Mouse (Mus musculus): Measurements from ENCODE around the gene Phxr2.

The Phxr2 gene

DNA sequence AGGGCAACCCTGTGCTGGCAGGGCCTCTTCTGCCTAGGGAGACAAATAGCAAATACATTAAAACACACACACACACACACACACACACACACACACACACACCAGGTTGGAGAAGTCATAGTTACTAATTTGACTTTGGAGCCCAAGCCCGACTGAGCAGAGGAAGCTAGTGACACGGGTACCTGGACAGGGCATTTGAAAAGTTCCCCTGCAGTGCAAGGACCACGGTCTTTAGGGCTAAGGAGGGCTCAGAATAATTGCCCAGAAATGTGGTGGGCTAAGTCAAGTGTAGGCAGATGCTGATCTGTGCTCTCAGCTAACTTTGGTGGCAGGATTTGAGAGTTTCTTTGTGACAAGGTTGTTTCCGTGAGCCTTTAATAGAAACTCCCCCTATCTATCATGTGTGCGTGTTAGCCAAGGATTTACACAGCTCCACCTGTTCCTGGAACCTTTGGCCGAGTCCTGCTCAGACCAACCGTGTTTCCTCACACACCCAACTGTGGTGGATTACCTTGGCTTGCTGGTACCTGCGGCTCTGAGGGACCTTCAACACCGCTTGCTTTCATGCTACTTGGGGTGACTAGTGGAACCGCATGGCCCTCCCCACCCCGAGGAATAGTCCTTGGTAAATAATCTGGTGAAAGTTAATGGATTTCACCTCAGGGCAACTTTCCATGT, 6.6 kb upstream of the Phxr2 start:
- DNase-seq (ENCODE audit: low read depth, low spot score), result no peak

DNA sequence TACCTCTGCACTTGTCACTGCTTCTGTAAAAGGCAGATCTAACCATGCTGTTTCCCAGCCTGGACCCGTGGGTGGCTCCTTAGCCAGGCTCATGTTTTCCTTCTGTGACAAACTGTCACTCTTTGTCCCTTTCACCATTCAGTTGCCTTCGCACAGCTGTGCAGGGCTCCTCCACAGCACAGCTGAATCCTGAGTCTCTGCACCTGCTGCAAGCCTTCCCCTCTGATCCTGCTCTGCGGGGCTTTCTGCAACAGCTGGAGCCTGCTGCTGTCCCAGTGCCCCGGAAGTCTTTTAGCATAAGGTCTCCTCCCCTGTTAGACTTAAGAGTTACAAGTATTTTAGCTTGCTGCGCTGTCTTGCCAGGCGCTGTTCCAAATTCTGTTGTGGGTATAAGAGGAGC, 6.1 kb upstream of the Phxr2 start:
- DNase-seq (ENCODE audit: low read depth, low spot score), result peak; percentile 45

DNA sequence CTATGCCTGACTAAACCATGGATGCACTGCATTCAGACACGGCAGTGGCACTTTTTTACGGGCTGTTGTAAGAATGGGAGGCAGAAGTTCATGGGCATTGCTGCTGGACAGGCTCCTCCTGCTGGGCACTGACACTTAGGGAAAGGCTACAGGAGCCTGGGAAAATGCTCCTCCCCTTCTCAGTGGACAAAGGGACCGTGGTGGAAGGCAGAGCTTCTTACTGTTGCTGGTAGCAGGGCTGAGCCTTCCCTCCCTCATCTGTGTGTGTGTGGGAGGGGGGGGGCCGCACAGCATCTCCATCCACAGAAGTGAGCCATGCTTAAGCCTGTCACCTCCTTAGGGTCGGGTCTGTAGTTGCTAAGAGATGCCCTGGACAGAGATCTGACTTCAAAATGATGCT, 5.2 kb upstream of the Phxr2 start:
- no peak for DNase-seq (ENCODE audit: low read depth, low spot score)

DNA sequence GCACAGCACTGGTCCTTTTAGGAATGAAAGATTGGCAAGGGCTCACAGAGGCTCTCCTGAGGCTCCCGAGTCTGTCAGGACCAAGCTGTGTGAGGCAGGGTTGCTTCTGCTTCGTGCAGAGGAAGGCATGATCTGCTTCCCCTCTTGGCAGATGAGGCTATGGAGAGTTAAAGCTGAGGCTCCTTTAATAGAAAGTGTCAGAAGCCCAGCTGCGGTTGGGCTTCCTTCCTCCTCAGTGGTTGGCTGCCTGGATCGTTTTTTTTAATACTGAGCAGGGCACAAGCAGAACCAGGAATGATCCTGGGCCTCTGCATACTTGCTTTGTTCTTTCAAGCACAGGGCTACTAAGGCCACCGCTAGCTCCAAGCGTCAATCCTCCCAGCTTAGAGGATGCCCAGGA, 4.5 kb upstream of the Phxr2 start:
- no peak for DNase-seq (ENCODE audit: low read depth, low spot score)

DNA sequence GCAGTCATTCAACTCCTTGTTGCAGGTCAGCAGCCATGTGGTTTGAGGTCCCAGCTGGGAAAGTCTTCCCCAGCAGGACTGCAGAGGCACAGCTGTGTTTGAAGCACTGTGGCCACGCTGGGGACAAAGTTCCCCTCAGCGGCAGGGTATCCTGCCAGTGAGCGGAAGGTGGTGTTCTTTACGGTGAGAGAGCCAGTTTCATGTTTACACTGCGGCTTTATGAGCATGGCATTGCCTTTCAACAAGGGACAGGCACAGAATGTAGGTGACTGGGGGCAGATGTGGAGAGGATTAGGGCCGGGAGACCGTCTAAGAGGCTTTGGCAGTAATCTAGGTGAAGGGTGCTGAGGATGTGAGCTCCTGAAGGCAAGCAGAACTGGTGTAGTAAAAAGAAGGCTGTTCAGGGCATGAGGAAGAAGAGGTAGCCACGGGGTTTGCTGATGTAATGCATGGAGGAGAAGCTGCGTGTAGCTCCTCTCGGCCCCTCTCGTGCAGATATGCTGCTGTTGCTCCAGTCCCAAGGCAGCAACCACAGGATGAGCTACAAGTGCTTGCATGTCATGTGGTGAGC, 1.7 kb upstream of the Phxr2 start:
- peak; percentile 61 for DNase-seq (ENCODE audit: low read depth, low spot score)

DNA sequence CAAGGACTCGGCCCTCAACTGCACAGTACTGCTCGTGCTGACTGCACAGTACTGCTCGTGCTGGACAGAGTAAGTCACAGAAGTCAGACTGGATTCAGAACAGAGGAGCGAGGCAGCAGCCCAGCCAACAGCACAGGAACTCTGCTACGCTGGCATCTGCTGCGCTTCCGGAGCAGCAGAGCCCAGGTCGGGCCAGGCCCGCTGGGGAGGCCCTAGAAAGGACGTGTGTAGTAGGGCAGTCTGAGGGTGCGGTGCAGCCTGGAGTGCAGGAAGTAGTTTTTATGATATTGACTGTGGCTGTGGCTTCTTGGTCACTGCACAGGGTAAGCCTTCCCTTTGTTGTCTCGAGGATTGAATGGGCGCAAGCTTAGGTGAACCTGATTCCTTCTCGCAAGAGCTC, 829 bp upstream of the Phxr2 start:
- peak; percentile 74 for DNase-seq (ENCODE audit: low read depth, low spot score)

DNA sequence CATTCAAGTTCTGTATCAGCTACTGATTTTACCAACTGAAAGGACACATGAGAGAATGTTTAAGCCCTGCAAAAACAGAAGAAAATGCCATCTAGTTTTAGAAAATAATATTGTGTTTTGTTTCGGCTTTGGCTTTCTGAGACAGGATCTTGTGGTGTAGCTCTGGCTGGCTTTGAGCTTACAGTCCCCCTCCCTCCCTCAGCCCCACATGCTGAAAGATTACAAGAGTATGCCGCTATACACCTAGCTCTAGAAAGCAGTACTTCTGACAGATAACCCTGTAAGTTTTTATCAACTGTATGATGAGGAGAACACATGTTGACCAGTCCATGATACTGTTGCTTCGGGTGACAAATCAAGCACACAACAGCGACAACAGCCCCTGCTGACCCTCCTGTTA, 6.7 kb downstream of the Phxr2 start:
- peak; percentile 57 for DNase-seq (ENCODE audit: low read depth, low spot score)

DNA sequence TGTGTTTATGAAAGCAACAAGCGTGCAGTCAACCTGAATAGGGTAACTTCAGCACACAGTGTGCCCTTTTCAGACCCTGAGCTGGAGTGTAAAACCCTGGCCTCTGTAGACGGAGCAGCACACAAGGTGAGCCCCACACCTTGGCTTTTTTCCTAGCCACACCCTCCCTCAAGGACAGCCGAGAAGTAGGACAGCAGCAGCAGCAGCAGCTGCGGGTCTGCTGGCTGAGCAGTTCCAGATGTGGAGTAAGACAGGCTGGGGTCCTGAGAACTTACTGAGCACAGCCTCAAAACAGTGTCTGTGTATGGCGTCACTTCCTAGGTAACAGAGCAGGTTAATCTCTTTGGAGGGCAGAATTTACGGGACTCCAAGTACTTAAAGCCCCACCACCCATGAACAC, 7.4 kb downstream of the Phxr2 start:
- DNase-seq (ENCODE audit: low read depth, low spot score), result no peak

DNA sequence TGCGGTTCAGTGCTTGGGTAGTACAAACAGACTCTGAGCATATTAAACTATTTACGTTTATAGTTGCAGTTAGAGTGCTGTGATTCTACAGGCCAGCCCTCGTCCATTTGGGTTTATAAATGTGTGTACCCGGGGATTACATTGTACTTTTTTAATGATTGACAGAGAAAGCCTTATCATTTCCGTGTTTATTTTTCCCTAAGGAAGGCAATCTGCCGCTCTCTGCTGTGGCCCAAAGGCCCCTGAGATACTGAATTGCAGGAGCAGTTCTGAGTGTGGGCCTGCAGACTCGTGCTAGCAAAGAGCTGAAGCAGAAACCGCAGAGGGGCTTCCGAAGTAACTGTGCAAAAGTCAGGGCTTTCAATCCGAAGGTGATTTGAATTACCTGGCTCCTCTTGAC, 8.2 kb downstream of the Phxr2 start:
- no peak for DNase-seq (ENCODE audit: low read depth, low spot score)

DNA sequence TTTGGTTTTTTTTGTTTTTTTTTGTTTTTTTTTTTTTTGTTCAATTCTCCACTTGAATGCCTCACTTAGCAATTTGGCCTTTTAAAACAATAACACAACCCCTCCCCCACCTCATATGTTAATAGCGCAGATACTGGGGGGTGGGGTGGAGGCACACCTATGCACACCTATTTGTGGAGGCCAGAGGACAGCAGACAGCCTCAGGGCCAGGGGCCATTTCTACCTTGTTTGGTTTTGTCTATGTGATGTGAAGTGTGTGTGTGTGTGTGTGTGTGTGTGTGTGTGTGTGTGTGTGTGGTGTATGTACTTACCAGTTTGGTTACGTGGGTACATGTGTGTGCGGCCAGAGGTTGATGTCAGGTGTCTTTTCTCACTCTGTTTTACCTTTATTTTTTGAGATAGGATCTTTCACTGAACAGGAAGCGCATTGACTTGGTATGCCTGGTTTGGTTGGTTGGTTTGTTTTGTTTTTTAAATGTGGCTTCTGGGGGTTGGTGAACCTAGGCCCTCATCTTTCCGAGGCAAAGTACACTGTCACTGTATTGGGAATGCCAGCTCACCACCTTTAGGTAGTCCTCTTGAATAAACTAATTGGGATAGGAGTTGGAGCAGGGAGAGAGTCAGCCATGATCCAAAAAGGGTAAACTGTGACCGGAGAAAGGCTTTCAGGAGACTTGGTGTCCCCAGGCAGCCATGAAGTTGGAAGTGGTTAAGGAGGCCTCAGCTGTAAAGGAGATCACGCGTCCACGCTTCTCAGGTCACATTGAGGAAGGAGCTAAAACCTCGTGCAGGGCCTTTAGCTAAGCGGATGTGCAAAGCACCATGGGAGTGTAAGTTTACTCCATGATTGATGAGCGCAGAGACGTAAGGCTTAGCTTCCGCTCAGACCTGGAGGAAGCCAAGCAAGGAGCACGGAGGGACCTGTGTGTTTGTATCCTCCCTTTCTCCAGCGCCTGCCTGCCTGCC, 9.2 kb downstream of the Phxr2 start:
- DNase-seq (ENCODE audit: low read depth, low spot score), result peak; percentile 69

DNA sequence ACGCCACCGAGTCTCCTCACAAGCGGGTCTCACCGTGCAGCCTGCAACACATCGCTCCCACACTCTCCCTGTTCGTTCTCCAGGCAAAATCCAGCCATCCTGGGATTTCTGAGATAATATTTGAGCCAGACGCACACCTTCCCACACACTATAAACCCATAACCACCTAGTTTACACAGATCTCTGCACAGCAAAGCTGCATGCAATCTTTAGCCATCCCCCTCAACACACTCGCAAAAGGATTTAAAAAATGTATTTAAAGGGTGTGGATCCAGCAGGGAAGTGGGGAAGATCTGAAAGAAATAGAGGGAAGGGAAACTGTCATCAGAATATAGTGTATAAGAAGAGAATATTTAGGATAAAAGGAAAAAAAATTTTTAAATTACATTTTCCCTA, 9.9 kb downstream of the Phxr2 start:
- DNase-seq (ENCODE audit: low read depth, low spot score), result no peak

DNA sequence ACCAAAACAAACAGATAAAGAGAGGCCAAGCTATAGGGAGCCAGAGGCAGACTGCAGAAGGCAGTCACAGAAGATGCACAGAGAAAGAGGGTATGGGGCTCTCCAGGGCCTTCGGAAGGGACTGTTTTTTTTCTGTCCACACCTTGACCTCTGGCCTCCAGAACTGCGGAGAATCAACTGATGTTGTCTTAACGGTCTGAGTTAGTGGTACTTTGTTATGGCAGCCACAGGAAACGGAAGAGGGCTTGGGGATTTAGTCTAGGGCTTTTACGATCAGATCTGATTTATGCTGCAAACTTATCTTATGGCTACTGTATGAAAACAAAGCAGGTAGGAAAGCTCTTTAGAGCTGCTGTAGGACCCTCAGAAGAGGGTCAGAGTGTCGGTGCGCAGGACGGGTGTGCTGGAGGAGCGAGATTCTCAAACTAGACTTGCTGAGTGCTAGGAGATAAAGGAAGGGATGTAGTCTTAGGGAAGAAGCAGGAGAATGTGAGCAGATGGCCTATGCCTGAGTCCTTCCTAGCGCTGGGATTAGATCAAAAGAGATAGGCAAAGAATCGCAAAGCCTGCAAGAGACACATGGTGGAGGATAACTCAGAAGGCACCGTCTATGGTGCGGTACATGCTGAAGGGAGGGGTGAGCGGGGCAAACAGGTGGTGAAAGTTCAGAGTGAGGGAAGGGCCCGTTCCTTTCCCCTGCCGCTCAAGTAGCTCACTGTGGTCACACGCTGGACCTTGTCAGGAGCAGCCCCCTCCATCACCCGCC, 10.5 kb downstream of the Phxr2 start:
- no peak for DNase-seq (ENCODE audit: low read depth, low spot score)

DNA sequence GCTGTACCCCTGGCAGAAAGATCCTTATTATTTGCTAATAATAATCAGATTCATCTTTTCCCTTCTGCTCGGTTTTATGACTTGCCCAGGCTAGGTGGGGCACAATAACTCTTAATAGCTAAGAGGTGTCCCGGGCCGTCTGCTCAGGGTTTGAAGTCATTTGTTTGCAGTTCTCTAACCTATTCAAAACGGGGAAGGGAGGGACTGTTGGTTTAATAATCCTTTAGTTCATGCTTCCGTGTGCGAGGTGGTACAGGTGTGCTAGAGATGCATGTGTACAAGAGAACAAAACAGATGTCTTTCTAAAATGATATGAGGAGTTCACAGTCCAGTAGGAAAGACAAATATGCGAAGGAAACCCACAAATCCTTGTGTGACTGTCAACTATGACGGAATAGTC, 11.8 kb downstream of the Phxr2 start:
- no peak for DNase-seq (ENCODE audit: low read depth, low spot score)

DNA sequence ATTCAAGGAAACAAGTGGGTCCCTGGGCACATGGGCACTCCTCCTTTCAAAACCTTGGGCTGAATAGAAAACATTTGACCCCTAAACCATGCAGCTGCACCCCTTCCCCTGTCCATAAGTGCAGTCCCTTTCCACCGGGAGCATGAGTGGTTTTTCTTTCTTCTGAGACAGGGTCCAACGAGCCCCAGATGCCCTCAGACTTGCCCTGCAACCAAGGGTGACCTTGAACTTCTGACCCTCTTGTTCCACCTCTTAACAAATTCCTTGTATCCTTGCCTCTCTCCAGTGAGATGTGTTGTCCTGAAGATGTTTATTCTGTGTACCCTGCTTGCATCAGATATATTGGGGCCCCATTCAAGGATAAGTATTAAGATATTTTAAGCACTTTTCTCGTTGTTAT, 12.6 kb downstream of the Phxr2 start:
- no peak for DNase-seq (ENCODE audit: low read depth, low spot score)

DNA sequence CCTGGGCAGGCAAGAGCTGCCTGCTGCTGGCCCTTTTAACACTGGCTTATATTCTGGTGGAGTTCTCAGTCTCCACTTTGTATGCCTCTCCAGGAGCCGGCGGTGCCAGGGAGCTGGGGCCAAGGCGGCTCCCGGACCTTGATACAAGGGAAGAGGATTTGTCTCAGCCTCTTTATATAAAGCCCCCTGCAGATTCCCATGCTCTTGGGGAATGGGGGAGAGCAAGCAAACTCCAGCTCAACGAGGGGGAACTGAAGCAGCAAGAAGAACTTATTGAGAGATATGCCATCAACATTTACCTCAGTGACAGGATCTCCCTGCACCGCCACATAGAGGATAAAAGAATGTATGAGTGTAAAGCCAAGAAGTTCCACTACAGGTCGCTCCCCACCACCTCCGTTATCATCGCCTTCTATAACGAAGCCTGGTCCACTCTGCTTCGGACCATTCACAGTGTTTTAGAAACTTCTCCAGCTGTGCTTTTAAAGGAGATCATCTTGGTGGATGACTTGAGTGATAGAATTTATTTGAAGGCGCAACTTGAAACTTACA, 17.6 kb downstream of the Phxr2 start:
- DNase-seq (ENCODE audit: low read depth, low spot score), result peak; percentile 35

DNA sequence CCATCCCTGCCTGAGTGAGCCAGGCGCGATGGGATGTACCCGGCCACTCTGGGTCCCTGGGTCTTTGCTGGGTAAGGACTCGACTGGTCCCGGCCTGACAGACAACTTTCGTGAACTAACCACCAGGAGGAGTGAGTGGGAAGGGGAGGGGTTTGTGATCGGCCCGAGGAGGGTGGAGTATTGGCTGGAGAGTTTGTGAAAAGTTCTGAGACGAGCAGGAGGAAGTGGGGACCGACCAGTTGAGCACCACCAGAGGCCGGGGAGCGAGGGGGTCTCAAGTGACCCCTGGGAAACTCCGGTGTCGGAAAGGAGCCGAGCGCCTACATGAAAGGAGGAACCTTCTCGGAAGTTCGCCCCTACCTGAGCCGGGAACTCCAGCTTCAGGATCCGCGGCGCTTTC, 18.2 kb downstream of the Phxr2 start, which contains the start of gene Galnt4:
Gene Galnt4, plus strand, starts transcription at position 196 of the 400 bp plus-strand sequence.
- DNase-seq (ENCODE audit: low read depth, low spot score), result peak; percentile 88

DNA sequence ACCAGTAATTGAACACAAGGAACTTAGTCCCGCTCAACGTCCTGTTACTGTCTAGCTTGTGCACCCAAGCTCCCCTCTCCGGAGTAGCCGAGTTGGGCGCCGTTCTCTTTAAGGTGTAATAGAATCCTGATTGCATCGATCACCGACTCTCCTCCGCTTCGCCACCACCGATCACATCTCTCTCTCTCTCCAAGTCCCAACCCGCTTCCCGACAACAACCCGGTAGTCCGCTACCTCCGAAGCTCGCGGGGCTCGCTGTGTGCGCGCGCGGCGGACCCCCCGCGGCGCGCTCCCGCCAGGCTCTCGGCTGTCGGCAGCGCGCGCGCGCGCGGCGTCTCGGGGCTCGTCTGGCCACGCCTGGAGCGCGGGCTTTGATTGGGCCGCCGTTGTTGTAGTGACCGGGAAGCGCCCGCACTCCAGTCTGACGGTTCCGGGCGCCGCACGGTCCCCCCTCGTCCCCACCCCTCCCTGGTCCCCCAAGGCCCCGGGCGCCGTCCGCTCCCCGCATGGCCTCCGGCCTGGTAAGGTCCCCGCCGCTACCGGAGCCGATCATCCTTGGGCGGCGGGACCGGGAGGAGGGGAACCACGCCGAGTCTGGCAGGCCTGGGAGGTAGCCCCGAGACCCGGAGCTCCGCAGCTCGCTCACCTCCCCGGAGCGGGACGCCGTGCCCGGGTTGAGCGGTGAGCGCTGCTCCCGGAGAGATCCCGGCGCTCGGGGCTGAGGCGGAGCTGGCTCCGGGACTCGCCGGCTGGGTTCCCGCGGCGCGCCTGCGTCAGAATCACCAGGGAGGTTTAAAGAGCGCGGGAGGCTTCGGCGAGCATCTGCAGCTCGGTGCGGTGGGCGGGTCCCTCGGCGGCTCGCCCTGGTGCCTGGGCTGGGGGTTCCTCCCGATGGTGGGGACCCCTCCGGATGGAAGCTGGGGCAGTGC, 19.2 kb downstream of the Phxr2 start, which contains the start of gene Poc1b:
Gene Poc1b, plus strand, starts transcription at position 334 of the 929 bp plus-strand sequence.
- peak; percentile 85 for DNase-seq (ENCODE audit: low read depth, low spot score)

DNA sequence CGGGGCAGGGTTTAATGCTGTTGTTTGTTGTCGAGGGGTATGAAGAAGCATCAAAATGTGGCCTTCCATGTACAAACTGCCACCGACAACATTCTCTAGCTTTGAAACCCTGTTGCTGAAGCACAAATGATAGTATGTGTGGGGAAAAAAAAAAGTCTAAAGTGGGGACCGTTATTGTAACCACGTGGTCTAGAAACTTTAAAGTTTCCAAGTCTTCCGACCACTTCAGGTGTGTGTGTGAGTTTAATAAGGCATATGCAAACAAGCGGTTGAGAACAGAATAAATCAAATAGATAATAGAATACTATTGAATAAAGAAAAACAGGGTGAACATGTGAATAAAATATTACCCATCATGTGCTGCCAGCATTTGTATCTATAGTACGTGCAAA, 19.8 kb downstream of the Phxr2 start:
- DNase-seq (ENCODE audit: low read depth, low spot score), result no peak

DNA sequence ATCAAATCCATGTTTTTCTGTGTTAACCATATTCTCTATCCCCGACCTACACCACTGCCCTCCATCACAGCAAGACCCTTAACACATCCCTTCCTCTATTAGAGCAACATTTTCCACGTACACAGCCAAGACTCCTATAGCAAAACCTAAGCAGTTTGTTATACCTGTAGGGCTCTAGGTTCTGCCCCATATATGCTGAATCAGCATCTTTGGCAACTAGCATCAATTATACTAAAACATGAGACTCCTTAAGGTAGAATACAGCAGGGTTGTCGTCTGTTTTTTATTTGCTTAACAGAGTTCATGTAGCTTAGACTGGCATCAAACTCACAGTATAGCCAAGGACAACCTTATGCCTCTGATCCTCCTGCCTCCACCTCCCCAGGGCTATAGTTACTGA, 20.6 kb downstream of the Phxr2 start:
- DNase-seq (ENCODE audit: low read depth, low spot score), result no peak

DNA sequence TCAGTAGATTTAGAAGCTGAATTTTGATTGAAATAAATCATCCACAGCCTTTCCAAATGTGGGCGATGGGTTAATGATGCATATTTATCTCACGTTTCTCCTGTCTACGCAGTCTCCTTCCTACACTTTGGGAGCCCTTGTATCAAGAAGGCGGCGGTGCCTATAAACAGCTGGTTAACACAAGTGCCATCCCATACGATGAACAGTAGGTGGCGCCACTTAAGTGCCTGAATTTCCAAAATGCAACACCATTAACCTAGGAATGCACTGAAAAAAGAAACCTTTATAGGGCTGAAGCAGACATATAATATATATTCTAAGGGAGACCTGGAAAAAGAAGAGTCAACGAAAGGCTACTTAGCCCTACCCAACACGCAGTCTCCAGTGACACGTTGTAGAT, 28.8 kb downstream of the Phxr2 start:
- peak; percentile 82 for DNase-seq (ENCODE audit: low read depth, low spot score)

Measured in CD4-positive, CD25-positive, alpha-beta regulatory T cell, adult 2 months (primary cell).